Mouse (Mus musculus): ENCODE measurements around the gene Trpm3. TPM values are rescaled to one million over a fixed set of nuclear protein-coding genes. Genes with fewer than 3 reads are reported as not detected.

Gene Trpm3
- 0.61 TPM for polyA plus RNA-seq (2015; fragmentation: Illumina TruSeq; extraction: RNeasy Lipid Tissue Mini Kit (QIAGEN cat#74804); ENCODE audit: insufficient read depth, low replicate concordance)

DNA sequence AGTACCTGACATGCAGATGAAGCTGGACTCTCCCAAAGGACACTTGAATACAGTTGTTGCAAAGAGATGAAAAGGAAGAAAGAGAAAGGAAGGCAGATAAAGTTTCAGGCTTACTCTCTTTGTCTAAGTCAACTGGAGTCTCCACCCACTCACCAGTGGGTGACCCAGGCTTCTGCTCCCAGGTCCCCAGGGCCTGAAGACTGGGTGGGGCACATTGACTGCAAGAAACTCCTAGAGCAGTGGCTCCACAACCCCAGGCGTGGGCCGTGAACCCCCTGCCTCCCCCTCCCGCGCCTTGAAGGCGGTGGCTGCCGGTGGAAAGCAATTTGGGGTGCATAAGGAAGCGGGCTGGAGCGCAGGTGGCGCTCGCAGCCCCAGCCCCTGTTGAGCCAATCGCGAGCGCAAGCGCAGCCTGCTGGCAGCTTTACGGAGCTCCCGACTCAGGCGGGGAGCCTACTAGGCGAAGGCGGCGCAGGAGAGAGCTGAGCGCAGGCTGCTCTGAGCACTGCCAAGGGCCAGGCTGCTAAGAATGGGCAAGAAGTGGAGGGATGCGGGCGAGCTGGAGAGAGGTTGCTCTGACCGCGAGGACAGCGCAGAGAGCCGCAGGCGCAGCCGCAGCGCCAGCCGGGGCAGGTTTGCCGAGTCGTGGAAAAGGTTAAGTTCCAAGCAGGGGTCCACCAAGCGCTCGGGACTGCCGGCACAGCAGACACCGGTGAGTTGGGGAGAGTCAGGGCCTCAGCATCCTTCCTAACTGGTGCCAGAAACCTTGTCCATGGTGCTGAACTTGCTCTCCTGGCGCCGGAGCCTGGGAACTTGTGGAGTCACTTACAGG, at the start of gene Trpm3:
TSS of gene Trpm3 (plus strand) at position 457 of the 832 bp plus-strand sequence.

